Mouse (Mus musculus) testis, postnatal 14 days (tissue): Measurements from ENCODE around the gene Tmprss7.

ENCODE experiments used
- DNase-seq: peaks from one replicate; pipeline ENCODE4 v3.0.0; 2021; ENCODE audit warnings: low spot score

Gene Tmprss7

DNA sequence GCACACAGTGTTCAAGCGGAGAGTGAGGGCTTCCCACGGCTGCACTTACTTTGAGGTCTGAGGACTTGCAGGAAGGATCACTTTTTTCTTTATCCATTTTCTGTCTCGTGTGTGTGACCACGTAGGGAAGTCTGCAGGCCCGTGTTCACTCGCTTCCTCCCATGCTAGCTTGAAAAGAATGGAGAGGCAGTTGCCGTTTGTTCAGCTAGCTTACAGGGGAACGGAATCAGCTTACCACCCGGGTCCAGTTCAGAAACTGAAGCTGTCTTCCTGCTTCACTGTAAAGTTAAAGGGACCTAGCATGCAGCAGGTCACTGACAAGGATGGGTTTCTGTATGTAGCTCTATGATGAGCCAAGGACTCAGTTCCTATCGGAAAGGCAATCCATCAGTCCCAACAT is at the start of gene Tmprss7:
Gene Tmprss7 (minus strand): TSS at position 101 of the 400 bp plus-strand sequence.
- no peak for DNase-seq

DNA sequence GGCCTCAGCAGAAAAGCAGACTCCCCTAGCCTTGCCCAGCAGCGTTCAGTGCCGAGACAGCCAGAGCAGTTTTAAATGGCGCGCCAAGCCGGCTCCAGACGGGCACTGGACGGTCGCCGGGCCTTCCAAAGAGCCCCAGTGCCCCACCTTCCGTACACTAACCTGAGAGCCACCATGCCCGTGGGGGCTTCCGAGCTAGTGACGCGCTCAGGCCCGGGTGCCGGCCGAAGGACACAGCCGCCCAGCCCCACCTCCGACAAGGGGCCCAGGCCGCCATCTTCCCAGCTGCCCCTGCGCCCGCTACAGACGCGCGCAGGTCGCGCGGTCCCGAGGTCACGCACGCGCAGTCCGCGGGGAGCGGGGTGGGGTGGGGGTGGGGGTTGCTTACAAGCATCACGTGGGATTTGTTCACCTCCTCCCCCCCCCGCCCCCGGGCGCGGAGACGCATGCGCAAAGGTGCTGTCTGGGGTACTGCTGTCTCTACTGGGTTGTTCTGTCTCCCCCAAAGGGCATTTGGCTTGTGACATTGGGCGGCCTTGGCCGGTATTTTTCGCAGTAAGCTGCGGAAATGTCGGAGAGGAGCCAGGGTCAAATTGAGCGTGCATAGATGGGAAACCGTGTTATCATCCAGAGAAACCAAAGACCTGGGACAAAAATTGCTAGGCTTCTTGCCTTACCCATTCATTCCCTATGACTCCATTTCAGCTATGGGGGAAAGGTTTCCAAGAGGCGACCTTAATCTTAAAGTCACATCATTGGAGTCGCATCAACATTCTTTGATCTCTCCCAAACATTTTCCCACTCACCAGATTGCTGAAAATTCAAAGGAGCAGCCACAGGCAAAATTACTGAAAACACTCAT is 49.4 kb upstream of the Tmprss7 start, which contains the start of gene Abhd10:
Gene Abhd10 (minus strand): TSS at position 341 of the 862 bp plus-strand sequence.
- DNase-seq: peak; percentile 93

DNA sequence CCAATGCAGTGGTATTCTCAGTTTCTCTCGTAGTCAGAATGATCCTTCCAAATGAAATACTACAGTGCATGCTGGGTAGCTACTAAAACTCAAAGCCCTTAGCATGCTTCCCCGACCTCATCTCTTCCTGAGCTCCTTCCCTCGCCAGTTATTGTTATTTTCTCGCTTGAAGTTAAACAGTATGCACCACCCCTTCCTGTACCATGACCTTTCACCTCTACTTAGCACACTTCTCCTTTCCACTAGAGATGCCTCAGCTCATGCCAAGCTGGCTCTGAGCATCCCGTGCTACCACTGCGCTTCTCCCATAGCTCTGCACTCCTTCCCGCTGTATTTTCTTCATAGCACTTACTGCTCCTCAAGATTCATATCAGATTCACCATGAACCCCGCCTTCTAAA is 44.4 kb upstream of the Tmprss7 start:
- no peak for DNase-seq

DNA sequence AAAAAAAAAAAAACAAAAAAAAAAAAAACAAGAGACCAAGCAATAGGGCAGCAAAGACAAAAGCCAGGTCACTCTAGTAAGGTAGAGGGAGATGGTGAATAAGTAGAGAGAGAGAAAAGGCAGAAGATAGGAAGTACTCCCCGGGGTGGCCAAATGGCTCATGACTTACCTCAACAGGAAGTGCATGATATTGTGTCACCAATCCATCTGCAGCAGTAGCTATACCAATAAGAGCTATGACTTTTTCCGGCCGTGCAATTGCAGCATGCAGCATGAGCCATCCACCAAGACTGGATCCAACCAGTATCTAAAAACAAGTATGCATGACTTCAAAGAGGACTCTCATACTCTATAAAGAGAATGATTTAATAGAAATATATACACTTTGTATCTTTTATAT is 43.3 kb upstream of the Tmprss7 start:
- no peak for DNase-seq

DNA sequence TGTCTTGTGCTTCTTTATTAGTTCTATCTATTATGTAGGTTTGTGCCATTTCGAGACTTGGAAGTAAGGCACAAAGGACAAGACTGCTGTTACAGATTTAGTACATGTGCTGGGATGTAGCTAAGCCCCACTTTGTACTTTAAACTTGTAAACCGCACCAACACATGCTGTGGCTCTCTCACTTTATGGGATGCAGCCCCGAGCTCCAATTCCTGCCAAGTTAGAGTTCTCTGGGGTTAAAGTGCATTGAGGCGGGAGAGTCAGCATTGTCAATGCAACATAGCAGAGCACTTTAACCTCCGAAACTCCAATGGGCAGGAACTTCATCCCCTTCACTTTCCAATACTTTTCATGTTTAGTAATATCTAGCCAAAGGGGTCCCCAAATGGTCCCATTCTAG is 35.7 kb upstream of the Tmprss7 start:
- DNase-seq: no peak

DNA sequence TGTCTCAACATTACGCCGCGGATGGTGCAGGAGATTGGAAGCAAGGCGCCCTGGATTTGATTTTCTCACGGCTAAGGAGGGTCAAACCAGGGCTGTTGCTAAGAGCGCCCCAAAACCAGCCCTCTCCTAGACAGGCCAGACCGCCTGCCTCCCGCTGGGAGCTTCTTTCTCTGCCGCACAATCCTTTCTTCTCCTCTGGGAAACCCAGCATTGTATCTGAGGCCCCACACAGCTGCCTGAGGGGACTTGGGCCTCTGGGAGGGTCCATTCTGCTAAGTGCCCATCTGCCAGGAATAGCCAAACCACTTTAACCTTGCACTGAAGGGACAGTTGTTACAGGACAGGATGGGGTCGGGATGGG is 31.3 kb upstream of the Tmprss7 start:
- DNase-seq: no peak

DNA sequence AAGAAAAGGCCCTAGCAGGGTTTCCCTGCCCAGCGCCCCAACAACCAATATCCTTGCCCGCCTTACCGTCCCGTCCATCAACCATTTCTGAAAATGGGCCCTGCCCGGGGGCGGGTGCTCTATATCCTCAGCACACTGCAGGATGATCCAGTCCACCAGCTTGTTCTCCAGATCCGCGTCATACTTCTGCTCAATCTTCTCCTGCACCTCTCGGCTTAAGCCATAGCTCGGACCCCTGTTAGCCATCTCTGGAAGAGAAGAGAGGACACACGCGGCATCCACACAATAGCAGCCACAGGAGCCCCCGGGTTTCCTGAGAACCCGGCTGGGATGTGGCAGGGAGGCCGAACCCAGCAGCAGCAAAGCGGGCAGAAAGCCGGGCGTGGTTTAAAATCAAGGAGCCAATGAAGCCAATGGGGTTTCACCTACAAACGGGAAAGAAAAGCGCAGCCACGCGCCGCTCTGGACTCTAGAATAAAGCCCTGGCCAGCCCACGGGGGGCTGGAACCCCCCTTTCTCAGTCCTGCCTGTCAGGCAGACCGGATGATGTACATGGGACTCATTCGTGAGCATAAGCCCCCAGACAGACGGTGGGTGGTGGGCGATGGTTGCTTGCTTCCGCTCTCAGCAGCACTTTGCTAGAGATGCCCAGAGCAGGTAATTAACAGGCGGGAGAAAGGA is 30.7 kb upstream of the Tmprss7 start, which contains the start of gene Tagln3:
Gene Tagln3 (minus strand): TSS at position 548 of the 681 bp plus-strand sequence.
- no peak for DNase-seq

DNA sequence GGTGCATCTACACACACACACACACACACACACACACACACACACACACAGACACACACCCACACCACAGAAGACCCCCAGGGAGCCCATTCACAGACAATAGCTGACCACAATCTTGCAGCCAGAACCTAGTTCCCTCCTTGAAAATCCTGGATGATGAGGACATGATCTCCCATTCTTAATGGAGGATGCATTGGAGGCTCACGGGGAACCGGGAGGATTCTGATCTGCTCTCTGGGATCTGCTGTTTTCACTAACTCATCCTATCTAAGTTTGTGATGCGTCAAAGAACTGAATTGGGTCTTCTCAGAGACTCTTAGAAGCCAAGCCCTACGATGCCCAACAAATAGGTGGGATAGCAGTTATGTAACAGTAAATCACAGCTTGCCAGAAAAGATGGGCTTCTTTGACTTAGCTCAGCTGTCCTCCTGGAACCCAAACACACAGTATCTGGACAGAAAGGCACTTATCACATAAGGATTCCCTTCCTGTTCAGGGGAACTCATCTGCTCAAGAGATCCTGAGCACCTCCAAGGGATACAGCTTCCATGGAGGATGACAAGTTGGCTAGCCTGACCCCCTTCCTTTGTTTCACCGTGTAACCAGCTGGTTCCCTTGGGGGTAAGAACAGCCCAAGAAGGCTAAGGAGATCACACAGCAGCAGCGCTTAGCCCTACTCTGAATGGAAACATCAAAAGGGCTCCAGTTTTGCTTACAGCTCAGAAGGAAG is 29.9 kb upstream of the Tmprss7 start:
- no peak for DNase-seq

DNA sequence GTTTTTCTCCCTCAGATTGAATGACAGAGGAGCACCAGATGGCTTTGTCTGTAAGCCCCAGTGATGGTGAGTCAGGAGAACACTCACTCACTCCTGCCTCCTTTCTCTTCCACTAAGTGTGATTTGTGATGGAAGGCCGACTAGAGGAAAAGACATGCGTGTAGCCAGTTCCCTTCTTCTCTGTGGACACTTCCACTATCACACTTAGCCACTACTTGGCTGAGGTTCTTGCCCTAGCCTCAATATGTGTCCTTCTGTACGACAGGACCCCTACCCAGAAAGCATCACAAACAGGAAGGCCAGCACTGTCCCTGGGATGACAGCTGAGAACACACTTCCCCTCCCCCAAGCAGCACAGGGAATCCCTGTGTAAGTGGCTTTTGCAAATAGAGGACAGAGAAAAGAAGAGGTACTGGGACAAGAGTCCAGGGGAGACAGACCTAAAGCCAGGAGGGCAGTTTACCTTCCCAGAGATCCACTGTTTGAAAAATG is 29.0 kb upstream of the Tmprss7 start:
- no peak for DNase-seq

DNA sequence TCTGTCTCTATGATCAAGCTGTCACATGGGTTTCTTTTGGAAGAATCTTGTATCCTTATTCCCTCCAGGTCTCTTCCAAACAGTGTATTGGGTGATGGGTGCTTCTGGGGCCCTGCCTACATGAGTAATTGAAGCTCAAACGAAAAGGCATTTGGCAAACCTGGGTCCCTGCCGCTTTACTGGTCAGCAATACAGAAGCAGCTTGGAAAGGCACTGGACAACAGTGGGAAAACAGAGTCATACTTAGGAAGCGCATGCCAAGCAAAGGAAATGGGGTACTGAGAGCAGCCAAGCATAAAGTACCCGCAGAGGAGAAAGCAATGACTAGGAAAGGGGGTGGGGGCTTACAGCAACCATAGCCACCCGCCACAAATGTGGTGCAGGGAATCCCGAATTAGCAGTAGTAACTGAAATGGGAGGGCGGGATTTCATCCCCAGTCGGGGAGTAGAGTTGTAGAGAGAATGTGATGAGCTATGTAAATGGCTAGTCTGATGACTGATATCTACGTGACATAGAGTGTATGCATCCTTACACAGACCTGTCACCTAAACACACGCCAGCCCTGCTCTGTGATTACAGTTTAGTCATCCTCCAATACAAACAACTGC is 26.7 kb upstream of the Tmprss7 start:
- DNase-seq: no peak

DNA sequence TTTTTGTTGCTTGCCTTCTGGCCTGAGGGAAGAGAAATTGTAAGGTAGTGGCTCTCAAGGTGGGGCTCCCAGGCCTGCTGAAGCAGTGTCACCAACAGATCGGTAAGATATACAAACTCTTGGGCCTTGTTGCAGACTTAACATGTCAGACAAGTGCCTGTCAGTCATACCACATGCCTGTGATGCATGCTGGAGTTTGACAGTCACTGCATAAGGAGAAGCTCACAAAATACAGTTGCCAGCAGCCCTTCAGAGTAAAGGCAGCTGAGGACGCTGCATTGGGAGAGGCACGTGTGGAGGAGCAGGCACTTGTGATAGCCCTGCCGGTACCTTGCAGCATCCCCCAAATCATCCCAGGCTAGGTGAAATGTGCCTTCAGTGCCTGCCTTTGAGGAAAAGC is 24.8 kb upstream of the Tmprss7 start:
- DNase-seq: no peak

DNA sequence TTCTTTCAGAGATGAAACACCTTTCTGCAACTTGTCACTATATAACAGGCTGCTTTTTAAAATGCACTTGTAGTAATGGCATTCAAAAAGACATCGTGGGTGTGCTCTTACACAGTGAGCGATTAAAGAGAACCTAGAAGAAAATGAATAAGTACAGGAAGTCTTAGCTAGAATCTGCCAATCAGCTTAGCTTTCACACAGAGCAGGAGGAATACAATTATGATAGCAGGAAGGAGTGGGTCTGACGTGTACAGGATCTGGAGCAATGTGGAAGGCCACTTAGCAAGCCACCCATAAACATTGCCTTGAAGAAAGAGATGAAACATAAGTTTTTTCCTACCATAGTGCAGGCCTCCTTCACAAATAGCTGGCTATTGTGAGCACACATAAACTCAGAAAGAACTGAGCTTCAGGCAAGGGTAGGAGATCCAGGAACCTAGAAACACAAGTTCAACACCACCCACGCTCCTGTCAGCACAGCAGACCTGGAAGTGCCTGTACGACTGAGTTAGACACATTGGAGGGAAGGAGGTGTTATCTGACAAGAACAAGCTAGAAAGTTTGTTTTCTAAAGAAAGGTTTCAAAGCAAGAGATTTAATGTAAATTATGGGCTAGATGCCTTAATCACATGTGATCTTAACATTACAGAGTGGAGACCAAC is 21.2 kb upstream of the Tmprss7 start:
- DNase-seq: no peak

DNA sequence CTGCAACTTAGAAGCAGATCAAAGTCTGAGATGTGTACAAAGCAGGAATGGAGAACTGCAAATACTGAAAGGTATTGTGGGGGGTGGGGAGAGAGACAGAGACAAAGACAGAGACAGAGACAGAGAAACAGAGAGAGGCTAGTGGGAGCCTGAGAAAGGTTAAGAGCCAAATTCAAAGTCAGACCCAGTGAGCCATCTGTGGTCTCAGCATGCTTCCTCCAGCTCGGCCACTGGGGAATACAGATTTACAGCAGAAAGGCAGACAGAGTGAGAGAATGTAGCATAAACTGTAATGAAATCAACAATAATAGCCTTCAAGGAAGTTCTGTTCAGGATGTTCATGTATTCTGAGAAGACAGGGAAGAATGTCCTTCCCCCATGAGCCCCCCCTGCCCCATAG is 20.4 kb upstream of the Tmprss7 start:
- DNase-seq: no peak

DNA sequence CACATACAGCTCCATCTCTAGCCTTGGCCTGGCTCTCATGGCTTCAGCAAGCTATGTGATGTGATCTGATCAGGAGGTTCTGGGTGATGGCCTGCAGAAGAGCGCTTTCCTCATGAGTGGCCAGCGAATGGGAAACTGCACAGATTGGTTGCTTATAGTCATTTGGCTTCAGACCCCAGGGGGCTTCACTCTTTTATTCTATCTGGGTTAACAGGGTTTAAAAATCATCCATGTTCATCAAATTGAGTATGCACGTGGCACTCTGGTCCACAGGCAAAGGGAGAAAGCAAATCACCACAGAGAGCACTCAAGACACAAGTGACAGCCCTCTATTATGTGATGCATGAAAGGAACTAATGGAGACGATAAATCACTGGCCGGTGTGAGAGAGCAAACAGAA is 19.8 kb upstream of the Tmprss7 start:
- DNase-seq: no peak

DNA sequence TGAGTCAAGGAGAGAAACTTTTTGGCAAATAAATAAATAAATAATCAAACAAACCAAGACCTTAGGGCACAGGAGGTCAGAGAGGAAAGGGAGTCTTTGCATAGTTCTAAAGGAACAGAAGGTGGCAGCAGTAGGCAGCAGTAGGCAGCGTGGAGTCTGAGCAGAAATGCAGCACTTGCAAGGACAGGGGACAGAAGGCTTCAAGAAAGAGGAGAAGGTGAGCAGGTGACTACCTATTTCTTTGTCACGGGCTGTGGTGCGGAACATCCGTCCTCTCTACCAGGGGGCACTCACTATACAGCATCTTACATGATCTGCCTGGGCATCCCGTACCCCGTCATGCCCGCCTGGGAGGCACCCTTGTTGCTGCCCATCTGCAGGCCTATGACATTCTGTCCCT is 17.8 kb upstream of the Tmprss7 start:
- DNase-seq: no peak

DNA sequence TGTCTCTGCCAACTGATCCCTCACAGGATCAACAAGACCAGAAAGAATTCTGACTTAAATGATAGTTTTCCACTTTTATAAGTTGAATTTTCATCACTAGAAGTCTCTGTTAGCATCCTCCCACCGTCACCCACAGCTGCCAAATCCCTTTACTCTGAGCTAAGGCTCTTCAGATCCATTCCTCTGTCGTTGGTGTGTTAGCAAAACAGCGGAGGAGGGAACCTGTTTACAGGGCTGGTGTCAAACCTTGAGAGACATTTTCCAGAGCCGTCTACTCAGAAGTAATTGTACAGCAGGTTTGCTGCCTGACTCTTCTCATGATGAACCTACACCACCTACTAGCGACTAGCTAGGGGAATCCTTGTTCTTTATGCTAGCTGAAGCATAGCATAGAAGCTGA is 5.8 kb upstream of the Tmprss7 start:
- no peak for DNase-seq

DNA sequence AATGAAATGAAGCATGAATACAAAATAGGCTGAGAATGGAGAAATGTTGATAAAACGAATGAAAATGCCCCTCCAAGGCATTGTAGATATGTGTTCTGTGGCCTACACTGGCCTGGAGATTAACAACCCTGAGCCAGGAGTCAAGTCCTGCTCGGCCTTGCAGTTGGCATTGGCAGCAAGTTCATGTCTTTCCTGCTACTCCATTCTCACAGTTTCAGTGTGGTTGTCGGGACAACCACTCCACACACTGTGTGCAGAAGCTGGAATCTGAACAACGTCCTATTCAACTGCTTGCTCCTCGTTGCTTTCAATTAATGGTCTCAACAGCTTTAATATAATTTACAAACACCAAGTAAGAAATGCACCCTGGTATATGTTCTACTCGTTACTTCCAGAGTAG is 4.5 kb upstream of the Tmprss7 start:
- DNase-seq: no peak

DNA sequence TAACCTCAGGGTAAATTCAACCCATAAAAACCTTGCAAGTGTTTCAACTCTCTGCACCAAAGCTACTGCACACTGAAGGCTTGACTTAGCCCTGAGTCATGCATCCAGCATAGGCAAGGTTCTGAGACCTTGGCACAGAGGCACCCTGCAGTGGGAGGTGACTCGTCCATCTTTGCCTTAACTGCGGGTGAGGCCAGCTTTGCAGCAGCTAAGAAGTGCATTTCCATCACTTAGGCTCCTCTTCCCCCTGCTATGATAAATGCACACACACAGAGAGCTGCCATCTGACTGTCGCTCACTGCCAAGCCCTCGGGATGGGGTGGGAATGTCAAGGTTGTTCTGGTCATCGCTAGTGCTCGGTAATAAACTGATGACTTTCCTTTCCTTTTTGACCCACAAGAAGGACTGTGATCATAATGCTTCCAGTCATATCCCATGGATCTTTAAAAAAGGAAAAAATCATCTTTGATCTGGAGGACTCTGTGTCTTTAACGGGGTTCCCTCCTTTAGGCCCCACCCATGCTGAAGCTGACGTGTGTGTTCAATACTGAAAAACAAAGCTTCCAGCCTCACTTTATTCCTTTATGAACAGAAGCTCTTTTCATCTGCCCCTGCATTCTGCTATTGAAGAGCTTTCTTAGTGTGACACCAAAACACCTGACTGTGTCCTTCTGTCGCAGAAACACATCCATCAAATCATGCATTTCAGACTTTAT is 2.1 kb upstream of the Tmprss7 start:
- no peak for DNase-seq

DNA sequence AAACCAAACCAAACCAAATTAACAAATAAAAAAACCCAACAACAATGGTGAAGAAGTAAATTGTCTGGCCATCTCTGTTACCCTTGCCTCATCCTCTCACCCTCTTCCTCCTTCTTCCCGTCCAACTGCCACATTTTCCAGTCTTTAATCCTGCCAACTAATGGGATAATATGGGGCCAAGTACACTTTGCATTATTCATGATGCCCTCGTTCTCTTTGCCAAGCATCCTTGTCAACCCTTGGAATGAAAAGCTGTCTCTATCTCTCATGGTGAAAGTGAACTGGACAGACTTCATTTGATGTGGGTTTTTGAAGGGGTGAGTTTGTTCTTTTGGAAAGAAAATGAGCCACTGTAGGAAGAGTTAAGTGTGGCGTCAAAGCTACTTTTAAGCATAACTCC is 607 bp downstream of the Tmprss7 start:
- no peak for DNase-seq

DNA sequence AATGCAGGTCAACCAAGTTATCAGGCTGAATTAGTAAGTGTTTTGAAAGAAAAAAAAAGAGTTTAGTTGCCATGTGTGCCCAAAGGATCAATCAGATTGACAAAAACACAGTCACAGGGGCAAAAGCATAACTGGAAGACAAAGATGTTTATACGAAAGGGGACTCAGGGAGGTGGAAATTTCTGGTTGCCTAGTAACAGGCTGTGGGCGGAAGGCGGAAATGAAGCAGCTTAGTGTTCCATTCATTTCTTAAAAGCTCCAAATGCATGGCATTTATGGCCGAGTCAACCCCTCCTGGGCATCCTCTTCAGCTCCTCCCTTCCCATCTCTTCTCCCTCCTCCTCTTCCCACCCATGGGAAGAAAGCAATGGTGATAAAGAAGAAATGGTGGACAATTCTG is 3.3 kb downstream of the Tmprss7 start:
- no peak for DNase-seq

DNA sequence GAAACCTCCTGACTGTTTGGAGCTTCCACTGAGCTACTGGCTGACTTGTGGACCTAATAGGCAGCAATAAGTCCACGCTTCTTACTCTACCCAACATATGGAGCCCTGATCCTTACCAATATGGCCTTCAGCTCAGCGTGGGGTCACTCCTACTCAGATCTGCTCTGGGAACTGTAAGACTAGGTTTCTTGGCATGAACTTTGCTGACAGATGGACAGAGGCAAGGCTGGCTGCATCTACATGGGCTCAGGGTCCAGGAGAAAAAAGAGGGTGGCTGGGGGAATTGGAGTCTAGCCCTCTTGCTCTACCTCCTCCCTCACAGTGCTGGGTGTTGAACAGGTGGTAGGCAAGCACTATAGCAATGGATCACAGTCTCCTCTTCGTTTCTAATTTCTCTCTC is 6.6 kb downstream of the Tmprss7 start:
- no peak for DNase-seq
